Mouse (Mus musculus) telencephalon, adult 2 months (tissue): ENCODE results near the gene Omt2a.
"Not testable (repeated sequence)": the region's sequence is repeated elsewhere in the genome, so short reads cannot be mapped to it uniquely, and the experiment has no call there.

Experiments
- DNase-seq: peaks from one replicate; pipeline ENCODE4 v3.0.0-alpha.2; 2011; ENCODE audit warnings: low read depth, low spot score

Gene Omt2a

DNA sequence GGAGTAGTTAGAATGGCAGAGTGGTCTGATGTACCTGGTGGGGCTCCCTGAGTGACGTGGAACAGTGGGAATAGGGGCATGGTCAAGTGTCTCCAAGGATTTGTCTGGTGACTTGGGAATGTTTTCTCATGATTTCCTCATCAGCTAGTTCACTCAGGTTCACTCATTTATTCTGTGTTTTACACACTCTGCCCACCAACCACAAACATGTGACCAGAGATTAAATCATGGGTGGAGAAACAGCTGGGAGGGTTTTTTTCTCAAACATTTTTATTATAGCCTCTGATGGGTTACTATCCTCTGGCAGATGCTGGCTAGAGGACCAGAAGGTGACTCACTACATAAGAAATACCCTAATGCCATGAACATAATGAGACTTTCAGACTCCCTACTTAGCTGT, 16.4 kb downstream of the Omt2a start:
- no peak for DNase-seq

DNA sequence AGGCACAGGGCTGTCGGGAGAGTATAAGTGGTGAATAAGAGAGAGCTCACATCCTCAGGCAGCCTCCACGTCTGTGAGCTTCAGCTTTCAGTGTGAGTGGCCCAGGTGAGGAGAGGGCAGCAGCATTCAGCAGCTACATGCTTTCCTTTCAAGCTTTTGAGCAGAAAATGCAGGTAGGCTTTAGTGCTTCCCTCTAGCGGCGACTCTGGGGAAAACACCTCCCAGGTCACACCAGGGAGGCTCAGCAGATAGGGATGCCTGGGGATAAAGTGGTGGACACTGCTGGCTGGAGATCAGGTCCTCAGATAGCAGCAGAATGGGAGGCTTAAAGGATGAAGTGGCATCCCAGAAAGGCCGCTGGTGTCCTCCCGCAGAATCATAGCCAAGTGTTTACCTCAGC, 18.5 kb downstream of the Omt2a start:
- DNase-seq = not testable (repeated sequence)

DNA sequence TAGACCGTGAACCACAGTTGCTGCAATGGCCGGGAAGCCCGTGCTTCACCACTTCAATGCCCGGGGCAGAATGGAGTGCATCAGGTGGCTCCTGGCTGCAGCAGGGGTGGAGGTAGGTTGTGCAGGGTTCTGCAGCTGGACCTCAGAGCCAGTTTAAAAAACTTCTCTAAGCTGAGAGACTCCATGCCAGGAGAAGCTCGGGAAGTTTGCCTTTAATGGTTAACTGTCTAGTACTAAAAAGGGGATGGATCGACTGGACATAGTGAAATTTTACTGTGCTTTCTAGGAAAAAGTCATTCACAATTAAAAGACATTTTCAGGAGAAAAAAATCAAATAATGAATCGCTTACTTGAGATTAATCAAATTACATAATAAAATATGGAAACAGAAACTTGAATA, 19.8 kb downstream of the Omt2a start:
- not testable (repeated sequence) for DNase-seq

DNA sequence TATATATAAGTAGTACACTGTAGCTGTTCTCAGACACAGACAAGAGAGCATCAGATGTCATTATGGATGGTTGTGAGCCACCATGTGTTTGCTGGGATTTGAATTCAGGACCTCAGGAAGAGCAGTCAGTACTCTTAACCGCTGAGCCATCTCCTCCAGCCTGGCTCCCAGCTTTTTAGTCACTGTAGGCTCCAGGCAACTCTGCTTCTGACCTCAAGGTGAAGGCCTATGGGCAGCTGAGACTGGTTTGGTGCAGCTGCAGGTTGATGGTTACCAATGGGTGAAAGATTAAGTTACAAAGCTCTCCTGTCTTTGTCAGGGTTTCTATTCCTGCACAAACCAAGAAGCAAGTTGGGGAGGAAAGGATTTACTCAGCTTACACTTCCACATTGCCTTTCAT, 20.9 kb downstream of the Omt2a start:
- DNase-seq = not testable (repeated sequence)

DNA sequence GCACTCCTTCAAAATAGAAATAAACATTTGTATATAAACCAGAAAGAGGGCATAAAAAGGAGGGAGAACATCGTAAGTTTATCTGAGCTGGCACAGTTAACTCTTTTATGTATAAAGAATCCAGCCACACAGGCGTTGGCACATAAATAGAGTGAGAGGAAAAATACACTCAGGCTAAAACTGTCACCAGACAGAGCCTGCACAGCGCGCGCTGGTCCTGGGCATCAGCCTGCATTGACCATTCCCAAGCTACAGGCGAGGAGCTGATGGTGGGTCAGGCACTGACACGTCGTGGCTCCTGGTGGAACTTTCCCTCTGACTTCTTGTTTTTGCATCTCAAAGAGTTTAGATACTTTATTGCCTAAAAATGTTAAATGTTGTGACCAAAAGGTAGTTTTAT, 22.1 kb downstream of the Omt2a start:
- DNase-seq = not testable (repeated sequence)

DNA sequence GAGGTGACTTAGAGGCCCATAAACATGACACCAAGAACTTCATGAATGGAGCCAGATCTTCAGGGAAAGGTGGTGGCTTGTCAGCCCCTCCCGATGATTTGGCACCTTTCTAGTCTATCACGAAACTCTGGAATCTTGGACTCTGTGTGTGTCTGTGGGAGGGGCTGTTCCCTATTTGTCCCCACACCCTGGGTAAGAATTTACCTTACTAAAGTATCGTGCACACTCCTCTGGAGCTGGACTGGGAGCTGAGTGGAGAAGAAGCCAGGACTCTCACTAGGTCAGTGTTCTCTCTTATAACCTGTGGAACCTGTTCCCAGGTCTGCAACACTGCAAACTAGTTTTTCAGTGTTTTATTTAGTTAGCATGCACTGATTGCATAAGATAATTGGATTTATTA, 24.9 kb downstream of the Omt2a start, which contains the start of gene Gm10639:
Gm10639 (plus strand) TSS at position 201 of the 400 bp plus-strand sequence.
- not testable (repeated sequence) for DNase-seq

DNA sequence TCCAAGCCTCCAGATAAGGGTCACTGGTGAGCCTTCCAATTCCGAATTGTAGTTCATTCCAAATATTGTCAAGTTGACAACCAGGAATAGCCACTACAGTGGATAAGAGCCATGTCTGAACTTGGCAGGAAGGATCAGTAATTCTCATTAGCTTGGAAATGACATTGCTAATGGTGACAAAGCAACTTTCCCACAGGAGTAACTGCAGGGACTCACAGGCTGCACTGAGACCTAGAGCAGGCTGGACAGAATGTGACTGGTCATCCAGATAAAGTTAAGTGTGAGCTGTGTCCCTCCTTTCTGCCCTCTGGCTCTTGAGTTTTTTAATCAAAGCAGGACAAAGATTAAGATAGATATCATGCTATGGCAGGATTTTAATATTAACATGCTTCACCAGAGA, 25.5 kb downstream of the Omt2a start:
- DNase-seq = not testable (repeated sequence)

DNA sequence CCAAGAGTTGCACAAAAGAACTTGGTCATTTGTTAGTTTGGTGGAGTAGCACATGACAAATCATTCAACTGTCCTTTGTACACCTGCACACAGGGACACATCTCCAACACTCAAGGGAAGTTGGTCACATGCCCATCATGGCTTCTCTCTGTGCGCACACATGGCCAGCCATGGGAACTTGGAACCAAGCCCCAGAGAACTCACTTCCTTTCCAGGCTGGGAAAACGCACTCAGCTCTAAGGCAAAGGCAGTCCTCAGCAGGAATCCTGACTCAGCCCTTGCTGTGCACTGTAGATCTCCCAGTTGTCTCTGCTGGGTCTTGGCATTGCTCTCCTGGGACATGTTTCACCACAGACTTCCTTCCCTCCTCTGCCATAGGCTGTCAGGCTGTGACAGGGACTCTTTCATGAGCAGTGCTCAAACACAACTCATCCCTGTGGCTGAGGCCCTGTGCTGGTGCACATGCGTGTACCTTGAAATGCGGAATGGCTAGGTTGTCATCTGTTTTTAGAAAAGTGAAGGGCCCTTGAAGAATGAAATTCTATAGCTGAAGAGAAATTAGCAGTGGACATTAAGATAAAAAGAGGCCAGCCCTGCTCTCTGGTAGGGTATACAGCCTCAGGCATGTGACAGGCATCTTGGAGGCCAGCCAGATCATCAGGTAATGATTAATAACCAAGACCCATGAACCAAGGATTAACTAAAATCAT, 32.4 kb downstream of the Omt2a start:
- not testable (repeated sequence) for DNase-seq

DNA sequence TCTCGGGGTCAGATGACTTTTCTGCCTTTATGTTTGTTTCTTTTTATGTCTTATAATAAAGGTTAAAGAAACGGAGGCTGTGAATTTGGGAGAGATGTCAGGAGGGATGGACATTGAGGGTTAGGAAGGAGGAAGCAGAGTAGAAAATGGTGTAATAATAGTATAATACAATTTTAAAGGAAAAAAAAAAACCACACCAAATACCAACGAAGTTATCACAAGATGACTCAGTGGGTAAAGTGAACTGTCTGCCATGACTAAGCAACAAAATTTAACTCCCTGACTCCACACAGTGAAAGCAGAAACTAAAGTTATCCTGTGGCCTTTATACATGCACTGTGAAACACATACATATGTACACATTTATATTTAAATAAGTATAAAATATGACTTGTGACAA, 43.7 kb downstream of the Omt2a start:
- not testable (repeated sequence) for DNase-seq
